Mouse (Mus musculus) testis, adult 2 months (tissue): Measurements from ENCODE around the gene Dppa2. TPM values are rescaled to one million over a fixed set of nuclear protein-coding genes. Genes with fewer than 3 reads are reported as not detected.

ENCODE experiments used
- H3K27ac ChIP-seq: fragments of 200-500 bp; 2 replicates; pipeline ENCODE4 v1.5.1; 2012; ENCODE audit warnings: low read depth, low read length; ENCODE audit not compliant: control insufficient read depth, insufficient read depth
- H3K27me3 ChIP-seq: fragments of 200-500 bp; 2 replicates; pipeline ENCODE4 v1.6.1; 2012; ENCODE audit warnings: mild to moderate bottlenecking, low read length, moderate library complexity; ENCODE audit not compliant: control insufficient read depth, insufficient read depth
- H3K36me3 ChIP-seq: fragments of 200-500 bp; 2 replicates; pipeline ENCODE4 v1.6.1; 2012; ENCODE audit warnings: mild to moderate bottlenecking, low read length; ENCODE audit not compliant: control insufficient read depth, insufficient read depth
- H3K4me1 ChIP-seq: fragments of 200-500 bp; 2 replicates; pipeline ENCODE4 v1.6.1; 2012; ENCODE audit warnings: low read length; ENCODE audit not compliant: control insufficient read depth, insufficient read depth
- H3K4me3 ChIP-seq: fragments of 200-500 bp; 2 replicates; pipeline ENCODE4 v1.5.1; 2012; ENCODE audit warnings: low read depth, mild to moderate bottlenecking, low read length, moderate library complexity, mixed read lengths; ENCODE audit not compliant: control insufficient read depth
- CTCF ChIP-seq: fragments of 200-500 bp; IDR thresholded peaks from 2 replicates; pipeline ENCODE4 v1.5.1; 2012; ENCODE audit warnings: low read depth, mild to moderate bottlenecking, inconsistent platforms, low read length, moderate library complexity; ENCODE audit not compliant: control insufficient read depth, insufficient read depth, insufficient replicate concordance
- POLR2A ChIP-seq: fragments of 200-500 bp; IDR thresholded peaks from 2 replicates; pipeline ENCODE4 v1.6.1; 2012; ENCODE audit warnings: low read depth, mild to moderate bottlenecking, inconsistent platforms, low read length, moderate library complexity; ENCODE audit not compliant: control insufficient read depth
- polyA plus RNA-seq: library from polyadenylated mRNA; depleted of rRNA; stranded (reverse); fragments of >200 nt; gene quantifications from 2 replicates; pipeline ENCODE4 v1.2.3, GENCODE M21; 2012; rRNA removed

The Dppa2 gene
- polyA plus RNA-seq = not detected in 2 replicates

DNA sequence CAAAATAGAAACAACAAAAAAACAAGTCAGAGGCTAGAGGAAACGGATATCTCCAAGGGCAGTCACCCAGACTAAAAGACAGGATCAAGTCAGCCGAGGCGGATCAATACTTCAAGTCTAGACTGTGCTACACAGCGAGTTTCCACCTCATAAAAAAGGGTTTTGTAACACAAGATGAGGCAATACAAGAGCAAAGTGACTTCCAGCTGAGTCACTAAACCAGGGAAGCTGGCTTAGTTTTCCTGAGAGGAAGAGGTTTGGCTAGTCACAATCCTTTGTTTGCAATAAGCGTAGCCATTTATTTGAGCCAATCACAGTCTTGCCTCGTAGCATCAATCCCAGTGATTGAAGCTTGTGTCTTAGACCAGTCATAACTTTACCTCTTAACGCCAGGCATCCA, at the start of gene Dppa2:
Gene Dppa2 (plus strand): TSS at position 400 of the 400 bp plus-strand sequence.
- TF ChIP-seq CTCF (no peak), POLR2A (no peak)
- Histone ChIP-seq H3K27me3 (no peaks in the 10 kb centered on the region), H3K4me3 (no peak within 1 kb of the TSS), H3K27ac (no peak within 1 kb of the TSS), H3K4me1 (no peaks in the 10 kb centered on the region), H3K36me3 (no peaks in the 10 kb centered on the region)

DNA sequence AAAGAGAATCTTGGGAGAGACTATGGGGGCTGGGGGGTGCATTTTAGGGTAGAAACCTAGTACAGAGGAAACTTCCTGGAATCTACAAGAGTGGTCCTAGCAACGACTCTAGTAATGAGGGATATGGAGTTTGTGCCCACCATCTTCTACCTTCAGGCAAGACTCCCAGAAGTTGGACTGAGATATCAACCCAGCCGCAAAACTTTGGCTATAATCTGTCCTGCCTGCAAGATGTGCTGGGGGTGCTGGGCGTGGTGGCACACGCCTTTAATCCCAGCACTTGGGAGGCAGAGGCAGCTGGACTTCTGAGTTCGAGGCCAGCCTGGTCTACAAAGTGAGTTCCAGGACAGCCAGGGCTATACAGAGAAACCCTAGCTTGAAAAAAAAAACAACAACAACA, 49.1 kb upstream of the Dppa2 start:
- no peak overlapping the region for H3K27ac ChIP-seq
- no peaks in the 10 kb centered on the region for H3K27me3 ChIP-seq
- no peak for TF ChIP-seq CTCF
- no peak for TF ChIP-seq POLR2A
- no peak overlapping the region for H3K4me3 ChIP-seq
- no peaks in the 10 kb centered on the region for H3K36me3 ChIP-seq
- H3K4me1 ChIP-seq = no peaks in the 10 kb centered on the region

DNA sequence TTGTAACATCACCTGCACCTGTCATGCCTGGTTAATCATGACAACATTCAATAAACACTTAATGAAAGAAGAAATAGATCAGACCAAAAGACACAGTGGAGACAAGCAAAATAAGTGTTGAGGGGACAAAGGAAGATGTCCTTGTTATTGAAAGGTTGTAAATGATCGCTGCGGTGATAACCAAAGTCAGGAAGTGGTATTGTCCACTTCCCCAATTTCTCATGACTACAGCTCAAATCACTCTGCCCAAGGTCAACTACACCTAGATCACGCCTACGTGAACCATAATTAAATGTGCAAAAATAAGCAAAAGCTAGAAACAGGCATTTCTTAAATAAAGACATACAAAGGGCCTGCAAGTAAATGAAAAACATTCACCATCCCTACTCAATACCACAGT, 44.2 kb upstream of the Dppa2 start:
- no peaks in the 10 kb centered on the region for H3K36me3 ChIP-seq
- no peak overlapping the region for H3K4me3 ChIP-seq
- TF ChIP-seq CTCF = no peak
- TF ChIP-seq POLR2A = no peak
- no peak overlapping the region for H3K27ac ChIP-seq
- H3K27me3 ChIP-seq = no peaks in the 10 kb centered on the region
- no peaks in the 10 kb centered on the region for H3K4me1 ChIP-seq

DNA sequence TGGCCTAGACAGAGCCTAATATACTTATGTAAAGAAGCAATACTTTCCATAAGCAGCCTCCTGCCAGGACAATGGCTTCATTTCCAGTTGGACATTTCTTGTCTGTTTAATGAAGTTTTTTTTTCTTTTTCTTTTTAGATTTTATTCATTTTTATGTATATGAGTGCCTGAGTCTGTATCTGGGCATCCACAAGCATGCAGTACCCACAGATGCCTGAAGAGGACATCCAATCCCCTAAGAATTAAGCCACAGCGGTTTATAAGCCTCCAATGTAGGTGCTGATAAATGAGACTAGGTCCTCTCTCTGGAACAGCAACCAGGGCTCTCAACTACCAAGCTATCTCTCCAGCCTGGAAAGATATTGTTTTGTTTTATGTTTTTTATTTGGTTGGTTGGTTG, 40.8 kb upstream of the Dppa2 start:
- Histone ChIP-seq H3K4me1 (no peaks in the 10 kb centered on the region), H3K4me3 (no peak overlapping the region), H3K36me3 (no peaks in the 10 kb centered on the region), H3K27ac (no peak overlapping the region), H3K27me3 (no peaks in the 10 kb centered on the region)
- TF ChIP-seq POLR2A (no peak), CTCF (no peak)

DNA sequence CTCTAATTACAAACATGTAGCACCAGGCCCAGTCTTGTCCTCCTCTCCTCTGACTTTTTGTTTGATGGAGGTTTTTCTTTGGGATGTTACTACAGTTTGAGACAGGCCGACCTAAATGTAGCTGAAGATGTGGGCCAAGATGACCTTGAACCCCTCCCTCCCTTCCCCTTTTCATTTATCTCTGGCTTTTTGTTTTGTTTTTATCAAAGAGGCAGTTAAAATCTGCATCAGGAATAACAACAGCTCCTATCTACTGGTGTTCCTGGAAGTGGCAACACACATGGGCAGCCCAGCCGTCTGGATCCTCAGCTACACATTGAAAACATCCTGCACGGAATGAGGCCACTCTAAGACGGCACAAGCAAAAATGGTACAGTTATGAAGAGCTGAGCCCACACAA, 37.9 kb upstream of the Dppa2 start:
- Histone ChIP-seq H3K36me3 (no peaks in the 10 kb centered on the region), H3K27me3 (no peaks in the 10 kb centered on the region)

DNA sequence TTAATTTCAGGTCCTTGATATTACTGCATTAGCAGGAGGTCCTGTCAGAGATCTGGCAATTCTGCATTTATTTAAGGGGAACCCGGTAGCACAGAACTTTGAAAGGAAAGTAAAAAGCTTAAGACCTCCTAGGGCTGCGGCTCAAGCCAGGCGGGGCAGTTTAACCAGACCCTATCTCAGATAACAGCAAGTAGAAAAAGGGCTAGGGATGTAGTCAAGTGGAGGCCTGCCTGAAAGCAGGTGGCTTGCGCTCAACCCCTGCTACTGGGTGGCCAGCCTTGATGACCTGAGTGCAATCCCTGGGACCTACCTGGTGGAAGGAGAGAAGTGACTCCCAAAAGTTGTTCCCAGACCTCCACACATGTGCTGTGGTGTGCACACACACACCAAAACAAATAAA, 26.8 kb upstream of the Dppa2 start:
- Histone ChIP-seq H3K27me3 (no peaks in the 10 kb centered on the region), H3K36me3 (no peaks in the 10 kb centered on the region), H3K4me3 (no peak overlapping the region), H3K27ac (no peak overlapping the region), H3K4me1 (no peaks in the 10 kb centered on the region)
- TF ChIP-seq CTCF (no peak), POLR2A (no peak)

More for the DNA sequence above, 37.9 kb upstream of the Dppa2 start:
- no peaks in the 10 kb centered on the region for H3K4me1 ChIP-seq
- TF ChIP-seq POLR2A (no peak), CTCF (no peak)
- H3K27ac ChIP-seq = no peak overlapping the region
- H3K4me3 ChIP-seq = no peak overlapping the region

DNA sequence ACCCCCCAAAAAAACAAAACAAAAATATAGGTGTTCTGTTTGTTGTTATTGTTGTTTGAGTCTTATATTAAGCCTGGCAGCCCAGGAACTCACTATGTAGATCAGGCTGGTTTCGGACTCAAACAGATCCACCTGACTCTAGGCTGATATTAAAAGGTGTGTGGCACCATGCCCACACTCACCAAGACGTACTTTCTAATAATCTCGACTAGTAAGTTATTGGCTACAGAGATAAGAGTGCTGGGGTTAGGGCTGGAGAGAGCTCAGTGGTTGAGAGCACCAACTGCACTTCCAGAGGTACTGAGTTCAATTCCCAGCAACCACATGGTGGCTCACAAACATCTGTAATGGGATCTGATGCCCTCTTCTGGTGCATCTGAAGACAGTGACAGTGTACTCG, 22.8 kb upstream of the Dppa2 start:
- Histone ChIP-seq H3K36me3 (no peaks in the 10 kb centered on the region), H3K27me3 (no peaks in the 10 kb centered on the region), H3K4me1 (no peaks in the 10 kb centered on the region), H3K27ac (no peak overlapping the region), H3K4me3 (no peak overlapping the region)
- TF ChIP-seq POLR2A (no peak), CTCF (no peak)

DNA sequence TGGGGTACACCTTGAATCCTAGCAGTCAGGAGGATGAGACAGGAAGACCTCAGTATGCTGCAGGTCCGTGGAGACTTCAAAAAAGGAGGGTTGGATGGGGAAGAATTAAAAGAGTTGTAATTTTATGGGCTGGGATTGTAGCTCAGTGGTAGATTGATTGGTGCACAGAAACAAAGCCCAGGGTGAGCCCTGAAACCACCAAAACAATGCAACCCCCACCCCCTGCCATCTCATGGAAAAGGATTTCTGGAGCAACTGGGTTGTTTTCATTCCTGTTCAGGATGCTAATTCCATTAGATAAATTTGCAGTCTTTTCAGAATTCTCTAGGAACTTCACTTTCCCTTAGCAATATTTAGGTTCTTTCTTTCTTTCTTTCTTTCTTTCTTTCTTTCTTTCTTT, 20.9 kb upstream of the Dppa2 start:
- Histone ChIP-seq H3K4me3 (no peak overlapping the region), H3K27me3 (no peaks in the 10 kb centered on the region), H3K36me3 (no peaks in the 10 kb centered on the region), H3K27ac (no peak overlapping the region), H3K4me1 (no peaks in the 10 kb centered on the region)
- TF ChIP-seq POLR2A (no peak), CTCF (no peak)
